Mouse (Mus musculus) gastrocnemius, postnatal 25 days (tissue): ENCODE data around the gene Nek3. TPM values are rescaled to one million over a fixed set of nuclear protein-coding genes. Genes with fewer than 3 reads are reported as not detected.

ENCODE experiments used
- DNase-seq: peaks from one replicate; pipeline ENCODE4 v3.0.0; 2022
- long read RNA-seq, 2 experiments: library from polyadenylated mRNA; stranded (forward); transcript quantifications; one replicate each; pipeline ENCODE4 v2.0.0; 2021
- total RNA-seq, 2 experiments: library from RNA; stranded (reverse); gene quantifications; 1 replicate in 1 of 2; 2 replicates in 1 of 2; pipeline ENCODE4 v1.2.3; 2021

Nek3 gene
- 1 to 10 TPM; 2.4 to 2.8 TPM for total RNA-seq
- long read RNA-seq, experiment 1, partial matches to known transcripts, result 1 of 3 reads
- long read RNA-seq, experiment 1, other reads (novel, unspliced or antisense), result 1 of 3 reads
- long read RNA-seq, experiment 2, partial matches to known transcripts, result 0 of 1 reads
- long read RNA-seq, experiment 2, other reads (novel, unspliced or antisense), result 1 of 1 reads

DNA sequence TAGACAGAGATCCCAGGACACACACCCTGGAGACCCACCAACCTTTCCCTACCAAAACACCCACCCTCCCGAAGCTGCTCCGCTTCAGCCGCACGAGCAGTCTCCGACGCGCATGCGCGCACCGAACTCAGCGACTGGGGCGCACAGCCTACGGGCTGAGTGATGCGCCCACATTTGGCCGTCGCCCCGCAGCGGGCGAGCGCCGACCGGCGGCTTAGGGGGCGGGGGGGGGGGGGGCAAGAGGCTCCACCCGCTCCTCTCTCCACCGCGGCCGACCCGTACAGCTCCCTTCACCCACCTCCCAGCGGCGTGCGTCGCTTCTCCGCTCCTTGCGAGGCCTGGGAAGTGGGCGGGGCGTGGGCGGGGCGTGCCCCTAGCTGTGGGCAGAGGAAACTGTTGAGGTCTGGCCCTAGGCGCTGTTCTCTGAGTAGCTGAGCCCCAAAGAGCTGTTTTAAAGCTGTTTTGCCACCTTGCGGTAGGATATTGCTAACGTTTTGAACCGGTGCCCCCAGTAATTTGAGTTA lies at the start of gene Nek3:
Gene Nek3 (minus strand): TSS at position 356 of the 524 bp plus-strand sequence.
- peak; percentile 92 for DNase-seq

DNA sequence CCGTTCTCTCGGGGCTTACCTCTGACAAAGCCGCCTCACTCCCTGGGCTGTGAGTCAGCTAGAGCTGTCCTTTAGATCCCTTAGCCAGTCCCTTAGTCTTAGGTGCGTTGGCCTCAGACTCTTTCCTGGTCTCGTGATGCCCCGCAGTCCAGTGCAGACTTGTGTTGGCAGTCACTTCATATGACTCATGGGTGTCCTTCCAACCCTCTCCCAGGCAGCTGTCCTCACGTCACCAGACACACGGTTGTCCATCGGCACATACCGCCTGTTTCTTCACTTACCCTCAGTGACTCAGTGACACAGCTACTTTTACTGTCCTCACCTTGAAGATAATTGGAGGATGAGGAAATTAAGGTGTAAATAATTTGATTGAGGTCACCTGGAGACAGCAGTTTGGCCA lies 48.6 kb upstream of the Nek3 start:
- DNase-seq, result no peak

GRCm38 (mm10) chr8:22209012-22209411 lies 42.8 kb upstream of the Nek3 start:
- no peak for DNase-seq

GRCm38 (mm10) chr8:22207535-22207934 lies 41.3 kb upstream of the Nek3 start:
- DNase-seq, result no peak

DNA sequence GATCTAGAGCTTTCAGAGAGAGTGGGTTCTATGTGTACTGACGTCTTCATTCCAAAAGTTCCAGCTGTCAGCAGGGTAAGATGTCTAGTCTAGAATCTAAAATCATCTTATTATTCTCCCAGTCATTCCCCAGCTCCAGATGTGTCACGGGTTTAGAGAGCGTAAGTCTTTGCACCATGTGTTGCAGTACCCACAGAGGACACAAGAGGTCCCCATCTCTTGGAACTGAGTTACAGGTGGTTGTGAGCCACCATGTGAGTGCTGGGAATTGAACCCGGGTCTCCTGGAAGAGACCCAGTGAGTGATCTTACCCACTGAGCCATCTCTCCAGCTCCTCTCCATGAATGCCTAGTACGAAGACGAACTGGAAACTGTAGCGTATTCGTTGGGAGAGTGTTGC lies 33.2 kb upstream of the Nek3 start:
- DNase-seq, result no peak

DNA sequence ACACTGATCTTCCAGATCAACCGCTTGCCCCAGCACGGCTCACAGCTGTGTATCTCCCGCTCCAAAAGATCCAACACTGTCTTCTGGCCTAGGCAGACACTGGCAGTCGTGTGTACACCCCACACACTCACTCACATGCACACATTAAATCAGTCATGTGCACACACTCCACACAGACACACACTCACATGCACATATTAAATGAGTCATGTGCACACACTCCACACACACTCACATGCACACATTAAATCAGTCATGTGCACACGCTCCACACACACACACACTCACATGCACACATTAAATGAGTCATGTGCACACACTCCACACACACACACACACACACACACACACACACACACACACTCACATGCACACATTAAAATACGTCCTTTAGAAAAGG lies 31.7 kb upstream of the Nek3 start:
- no peak for DNase-seq

DNA sequence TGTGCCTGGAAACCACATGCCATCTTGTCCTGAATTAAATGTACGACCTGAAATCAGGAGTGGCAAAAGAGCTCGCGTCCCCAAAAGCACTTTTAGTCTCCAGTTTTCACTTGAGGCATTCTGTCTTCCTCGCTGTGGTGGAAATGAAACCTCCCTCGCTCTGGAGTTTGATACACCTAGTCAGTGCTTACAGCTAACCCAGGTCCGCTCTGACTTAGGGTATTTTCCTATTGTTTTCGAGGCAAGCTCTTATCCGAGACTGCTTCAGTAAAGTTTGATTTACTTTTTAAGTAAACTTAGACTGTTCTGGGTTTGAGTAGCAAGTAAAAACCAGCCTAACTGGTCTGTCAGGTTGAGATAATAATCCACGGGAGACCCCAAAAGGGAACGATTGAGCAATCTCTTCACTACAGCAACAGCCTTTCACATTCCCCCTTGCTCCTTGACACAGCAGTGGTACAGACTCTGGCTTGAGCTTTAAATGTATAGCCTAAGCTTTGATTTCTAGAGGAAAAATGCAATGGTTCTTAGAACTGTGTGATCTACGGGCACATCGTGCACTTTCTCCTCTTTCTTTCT lies 27.3 kb upstream of the Nek3 start:
- no peak for DNase-seq

DNA sequence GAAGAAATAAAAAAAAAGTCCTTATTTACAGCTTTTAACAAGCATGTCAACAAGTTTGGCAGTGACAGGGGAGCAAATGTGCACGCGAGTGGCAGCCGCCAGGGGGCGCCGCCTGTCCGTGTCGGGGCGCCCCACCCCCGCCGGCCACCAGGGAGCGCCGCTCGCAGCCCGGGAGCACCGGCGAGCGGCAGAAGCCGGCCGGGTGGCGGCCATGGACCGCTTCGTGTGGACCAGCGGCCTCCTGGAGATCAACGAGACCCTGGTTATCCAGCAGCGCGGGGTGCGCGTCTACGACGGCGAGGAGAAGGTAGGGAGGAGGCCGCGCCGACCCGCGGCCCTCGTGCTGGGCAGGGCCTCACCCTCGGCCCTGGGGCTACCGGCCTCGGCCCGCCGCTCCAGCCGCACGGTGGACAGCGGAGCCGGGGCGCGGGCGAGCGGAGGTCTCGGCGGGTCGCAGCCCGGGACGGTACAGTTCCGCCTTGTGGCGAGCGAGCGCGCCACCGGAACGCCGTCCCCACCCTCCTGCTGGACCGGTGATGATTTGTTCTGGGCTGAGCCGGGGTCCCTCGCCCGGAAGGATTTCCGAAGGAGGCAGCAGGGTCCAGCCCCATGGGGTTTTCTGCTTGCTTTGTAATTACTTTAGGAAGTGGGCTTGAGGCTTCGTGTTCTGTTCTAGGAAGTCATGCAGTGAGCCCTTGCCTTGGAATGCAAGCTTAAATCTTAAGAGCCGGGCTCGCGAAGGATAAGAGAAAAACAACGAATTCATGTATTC lies 26.6 kb upstream of the Nek3 start, which contains the start of gene Vps36:
Gene Vps36 (plus strand): TSS at position 150 of the 772 bp plus-strand sequence.
- DNase-seq, result peak; percentile 89

DNA sequence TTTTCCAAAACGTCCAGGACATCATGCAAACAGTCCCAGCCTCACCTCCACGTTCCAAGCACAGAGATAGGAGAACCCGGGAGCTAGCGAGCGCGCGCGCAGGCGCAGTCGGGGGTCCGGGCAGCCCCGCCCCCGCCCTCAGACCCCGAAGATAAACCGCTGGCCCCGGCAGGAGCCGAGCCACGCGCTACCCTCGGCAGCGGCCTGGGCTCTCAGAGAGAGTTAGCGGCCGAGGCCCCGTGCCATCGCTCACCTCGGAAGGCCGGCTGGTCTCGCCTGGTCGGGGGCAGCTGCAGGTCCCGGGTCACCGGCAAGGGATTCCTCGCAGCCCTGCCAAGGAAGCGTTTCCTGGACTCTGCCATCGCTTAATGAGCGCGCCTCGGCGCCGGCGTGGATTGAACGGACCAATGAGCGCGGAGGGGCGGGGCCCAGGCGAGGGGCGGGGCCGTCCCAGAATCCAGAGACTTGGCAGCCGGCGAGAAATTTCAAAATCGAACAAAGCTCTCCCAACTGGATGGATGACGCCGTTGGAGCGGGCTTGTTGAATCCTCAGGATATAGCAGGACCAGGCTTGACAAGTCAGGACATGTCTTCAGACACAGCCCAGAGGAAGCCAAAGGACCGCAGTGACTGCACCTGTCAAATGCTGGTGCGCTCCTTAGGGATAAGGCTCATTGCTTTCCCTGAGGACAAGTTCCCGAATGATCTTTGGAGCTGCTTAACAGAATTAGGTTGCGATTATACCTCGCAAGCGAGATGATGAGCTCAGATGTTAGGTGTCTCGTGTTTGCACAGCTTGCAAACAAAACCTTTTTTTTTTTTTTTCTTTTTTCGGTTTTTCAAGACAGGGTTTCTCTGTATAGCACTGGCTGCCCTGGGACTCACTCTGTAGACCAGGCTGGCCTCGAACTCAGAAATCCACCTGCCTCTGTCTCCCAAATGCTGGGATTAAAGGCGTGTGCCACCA lies 19.5 kb upstream of the Nek3 start, which contains the start of gene Ckap2:
Gene Ckap2 (minus strand): TSS at position 389 of the 967 bp plus-strand sequence.
- peak; percentile 91 for DNase-seq

DNA sequence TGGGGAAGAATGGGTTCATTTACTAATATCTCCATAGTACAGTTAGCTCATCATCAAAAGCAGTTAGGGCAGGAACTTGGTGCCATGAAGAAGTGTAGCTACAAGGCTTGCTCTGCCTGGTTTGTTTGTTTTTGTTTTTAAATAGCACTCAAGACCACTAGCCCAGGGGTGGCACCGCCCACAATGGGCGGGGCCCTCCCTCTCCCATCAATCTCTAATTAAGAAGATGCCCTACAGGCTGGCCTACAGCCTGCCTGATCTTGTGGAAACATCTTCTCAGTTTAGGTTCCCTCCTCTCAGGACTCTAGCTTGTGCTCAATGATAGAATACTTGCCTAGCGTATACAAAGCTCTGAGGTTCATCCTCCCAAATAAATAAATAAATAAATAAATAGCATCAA lies 18.6 kb upstream of the Nek3 start:
- no peak for DNase-seq

DNA sequence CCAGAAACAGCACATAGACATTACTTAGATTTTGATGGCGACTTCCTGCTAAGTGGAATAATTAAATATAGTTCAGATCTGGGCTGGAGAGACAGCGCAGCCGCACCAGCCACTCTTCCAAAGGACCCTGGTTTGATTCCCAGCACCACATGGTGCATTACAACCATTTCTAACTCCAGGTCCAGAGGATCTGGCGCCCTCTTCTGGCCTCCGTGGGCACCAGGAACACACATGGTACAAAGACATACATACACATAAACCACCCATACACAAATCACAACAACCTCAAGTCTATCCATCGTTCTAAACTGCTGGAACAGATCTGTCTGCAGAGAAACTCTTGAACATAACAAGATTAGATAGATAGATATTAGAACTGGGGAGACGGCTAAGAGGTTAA lies 9.7 kb upstream of the Nek3 start:
- no peak for DNase-seq

GRCm38 (mm10) chr8:22169167-22169566 lies 2.9 kb upstream of the Nek3 start:
- no peak for DNase-seq

DNA sequence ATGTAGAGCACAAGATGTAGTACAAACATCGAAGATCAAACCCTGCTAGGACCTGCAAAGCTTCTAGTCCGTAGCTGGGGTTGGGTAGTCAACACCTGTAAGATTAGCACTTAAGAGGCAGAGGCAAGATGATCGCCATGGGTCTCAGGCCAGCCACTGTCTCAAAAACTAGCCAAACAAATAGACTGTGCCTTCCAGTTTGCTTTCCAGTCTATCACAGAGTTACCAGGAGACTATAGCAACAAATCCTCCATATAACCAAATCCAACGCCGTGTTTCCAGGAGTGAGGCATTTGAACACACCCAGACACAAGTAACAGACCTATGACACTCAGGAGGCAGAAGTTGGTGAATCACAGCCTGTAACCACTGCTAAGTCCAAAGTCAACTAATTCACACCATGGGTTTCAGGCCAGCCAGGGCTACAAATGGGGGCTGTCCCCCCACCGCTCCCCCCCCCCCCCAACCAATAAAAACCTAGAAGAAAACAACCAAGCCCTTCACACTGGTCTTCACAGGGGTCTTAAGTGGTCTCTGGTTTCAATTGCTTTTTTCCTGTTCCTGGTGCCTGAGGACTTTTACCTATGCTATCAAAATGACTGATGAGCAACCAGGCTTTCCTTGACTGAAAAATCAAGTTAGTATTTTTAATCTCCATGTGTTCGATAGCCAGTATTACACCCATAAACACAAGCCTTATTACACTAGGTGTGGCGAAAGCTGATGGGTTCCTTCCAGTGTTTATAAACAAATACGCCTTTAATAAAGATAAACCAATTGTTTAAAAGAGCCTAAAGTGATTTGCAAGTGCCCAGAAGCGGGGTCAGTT lies 770 bp downstream of the Nek3 start:
- no peak for DNase-seq

GRCm38 (mm10) chr8:22164431-22164830 lies 1.8 kb downstream of the Nek3 start:
- DNase-seq, result no peak

- DNase-seq, result no peak
Measured at GRCm38 (mm10) chr8:22162206-22162605, 4.0 kb downstream of the Nek3 start.

- no peak for DNase-seq
Measured at GRCm38 (mm10) chr8:22150345-22150663, 15.9 kb downstream of the Nek3 start.

GRCm38 (mm10) chr8:22149643-22150344 lies 16.4 kb downstream of the Nek3 start:
- DNase-seq, result no peak

- no peak for DNase-seq
Measured at GRCm38 (mm10) chr8:22148367-22148740, 17.9 kb downstream of the Nek3 start.

DNA sequence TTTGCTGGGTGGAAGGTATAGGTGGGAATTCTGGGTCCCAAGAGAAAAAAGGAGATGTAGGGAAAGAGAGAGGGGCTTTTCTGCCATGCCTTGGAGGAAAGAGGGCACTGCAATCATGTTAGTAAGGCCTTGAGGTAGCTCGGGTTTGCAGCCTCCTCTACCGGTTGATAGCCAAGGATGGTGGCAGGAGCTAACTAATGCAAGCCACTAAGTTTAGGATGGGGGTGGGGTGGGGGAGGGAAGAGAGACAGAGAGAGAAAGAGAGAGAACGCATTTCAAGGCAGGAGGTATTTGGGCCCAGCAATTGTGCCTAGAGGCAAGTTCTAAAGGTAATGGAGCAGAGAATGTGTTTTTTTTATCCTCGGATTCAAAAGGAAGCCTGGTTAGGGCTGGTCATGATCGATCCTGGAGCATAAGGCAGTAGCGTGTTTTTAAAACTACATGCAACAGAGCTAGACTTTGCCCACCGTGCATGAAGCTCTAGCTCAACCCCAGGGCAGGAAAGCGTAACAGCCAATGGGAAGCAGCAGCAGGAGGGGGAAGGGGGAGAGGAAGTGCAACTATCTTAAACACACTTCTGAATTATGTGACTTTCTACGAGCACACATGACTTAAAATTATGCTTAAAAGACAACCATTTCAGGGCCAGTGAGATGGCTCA lies 18.4 kb downstream of the Nek3 start:
- DNase-seq, result no peak

GRCm38 (mm10) chr8:22145831-22146230 lies 20.4 kb downstream of the Nek3 start:
- no peak for DNase-seq
